ENCODE assay signal across 19 mouse cellular contexts in genomic region chr8:90513102-90513501, GRCm38 (mm10).
DNase-seq lines count a peak whose midpoint lies in the region; ATAC-seq and TF ChIP-seq lines count a peak whose summit lies in the region.
"Had no signal": no experiment of that assay in that cellular context is flagged by ENCODE, and none has a peak within 500 bp of the region (broad histone marks: within the 10 kb centered on the region; RNA-seq: fewer than 3 reads in every experiment).

No protein-coding gene starts in this region.

- ATAC-seq in hindbrain, embryonic 13.5 days (ENCODE audit: low FRiP score): peak; percentile 77
- no peak for ATAC-seq in hindbrain, embryonic 11.5 days (ENCODE audit: low FRiP score)
- ATAC-seq in midbrain, postnatal 0 days (ENCODE audit: low FRiP score): no peak
- ATAC-seq in hindbrain, embryonic 15.5 days (ENCODE audit: low FRiP score, low read depth): peak; percentile 69
- ATAC-seq in neural tube, embryonic 14.5 days (ENCODE audit: low read depth): peak; percentile 75
- no peak for ATAC-seq in kidney, embryonic 15.5 days (replicated peaks; ENCODE audit: low FRiP score)

- peaks cover 24% of the 10 kb centered on the region for H3K4me1 ChIP-seq in hindbrain, embryonic 13.5 days (replicated peaks)
- no peaks in the 10 kb centered on the region for H3K4me1 ChIP-seq in hindbrain, embryonic 11.5 days (replicated peaks; ENCODE audit: control insufficient read depth, insufficient read depth, low read length)
- no peaks in the 10 kb centered on the region; the same call in 1 of the 2 replicates for H3K4me1 ChIP-seq in midbrain, postnatal 0 days (ENCODE audit: insufficient read depth, low read length)
- H3K4me1 ChIP-seq in midbrain, embryonic 10.5 days: peaks cover 5% of the 10 kb centered on the region
- H3K4me1 ChIP-seq in hindbrain, embryonic 15.5 days (replicated peaks): peaks cover 18% of the 10 kb centered on the region
- H3K4me1 ChIP-seq in neural tube, embryonic 14.5 days (ENCODE audit: control insufficient read depth, insufficient read depth, low read length): peaks cover 14% of the 10 kb centered on the region
- H3K4me1 ChIP-seq in kidney, embryonic 15.5 days: no peaks in the 10 kb centered on the region
- H3K4me1 ChIP-seq: embryonic facial prominence, embryonic 15.5 days; megakaryocyte, embryonic 14.5 days; stomach, embryonic 15.5 days had no signal

- H3K4me2 ChIP-seq in hindbrain, embryonic 13.5 days: no peak overlapping the region
- no peak overlapping the region for H3K4me2 ChIP-seq in hindbrain, embryonic 11.5 days (replicated peaks; ENCODE audit: low read depth, low read length)
- no peak overlapping the region for H3K4me2 ChIP-seq in midbrain, postnatal 0 days (ENCODE audit: low read depth, low read length, poor library complexity, severe bottlenecking)
- peak overlapping the region; percentile 9; the same call in 1 of the 2 replicates for H3K4me2 ChIP-seq in hindbrain, embryonic 15.5 days
- H3K4me2 ChIP-seq in neural tube, embryonic 14.5 days (ENCODE audit: low read depth, low read length): no peak overlapping the region; the same call in 1 of the 2 replicates
- no peak overlapping the region for H3K4me2 ChIP-seq in kidney, embryonic 15.5 days
- H3K4me2 ChIP-seq: embryonic facial prominence, embryonic 15.5 days; heart, embryonic 11.5 days; liver, embryonic 11.5 days; stomach, embryonic 15.5 days had no signal

- H3K9ac ChIP-seq in hindbrain, embryonic 13.5 days: no peak overlapping the region
- no peak overlapping the region for H3K9ac ChIP-seq in hindbrain, embryonic 11.5 days (ENCODE audit: low read depth, low read length)
- H3K9ac ChIP-seq in midbrain, postnatal 0 days (replicated peaks; ENCODE audit: low read length, poor library complexity, severe bottlenecking): no peak overlapping the region
- no peak overlapping the region for H3K9ac ChIP-seq in hindbrain, embryonic 15.5 days
- H3K9ac ChIP-seq in neural tube, embryonic 14.5 days (replicated peaks; ENCODE audit: low read depth, low read length): no peak overlapping the region
- H3K9ac ChIP-seq in kidney, embryonic 15.5 days: no peak overlapping the region
- H3K9ac ChIP-seq: embryonic facial prominence, embryonic 15.5 days; stomach, embryonic 15.5 days had no signal

- no peak for TF ChIP-seq CTCF in midbrain, postnatal 0 days (IDR thresholded peaks at IDR 0.05)

- no peaks in the 10 kb centered on the region for H3K36me3 ChIP-seq in hindbrain, embryonic 13.5 days
- no peaks in the 10 kb centered on the region for H3K36me3 ChIP-seq in hindbrain, embryonic 11.5 days (ENCODE audit: control insufficient read depth, insufficient read depth, low read length)
- H3K36me3 ChIP-seq in midbrain, postnatal 0 days (ENCODE audit: insufficient read depth, low read length): no peaks in the 10 kb centered on the region
- no peaks in the 10 kb centered on the region for H3K36me3 ChIP-seq in midbrain, embryonic 10.5 days
- H3K36me3 ChIP-seq in hindbrain, embryonic 15.5 days: no peaks in the 10 kb centered on the region
- H3K36me3 ChIP-seq in neural tube, embryonic 14.5 days (ENCODE audit: control insufficient read depth, insufficient read depth, low read length): no peaks in the 10 kb centered on the region
- no peaks in the 10 kb centered on the region for H3K36me3 ChIP-seq in kidney, embryonic 15.5 days
- H3K36me3 ChIP-seq: embryonic facial prominence, embryonic 15.5 days; stomach, embryonic 15.5 days had no signal

- peak overlapping the region; percentile 69 for H3K27ac ChIP-seq in hindbrain, embryonic 13.5 days
- no peak overlapping the region for H3K27ac ChIP-seq in hindbrain, embryonic 11.5 days (ENCODE audit: low read depth, low read length)
- no peak overlapping the region for H3K27ac ChIP-seq in midbrain, postnatal 0 days (ENCODE audit: low read depth, low read length)
- no peak overlapping the region for H3K27ac ChIP-seq in midbrain, embryonic 10.5 days (replicated peaks)
- peak overlapping the region; percentile 19; the same call in 1 of the 2 replicates for H3K27ac ChIP-seq in hindbrain, embryonic 15.5 days (replicated peaks)
- H3K27ac ChIP-seq in neural tube, embryonic 14.5 days (ENCODE audit: low read depth, low read length): no peak overlapping the region
- H3K27ac ChIP-seq in kidney, embryonic 15.5 days: no peak overlapping the region
- H3K27ac ChIP-seq: embryonic facial prominence, embryonic 15.5 days; stomach, embryonic 15.5 days had no signal

- WGBS in hindbrain, embryonic 13.5 days: 43% methylated on average over 8 of the region's 8 CpGs
- WGBS in hindbrain, embryonic 11.5 days: 76% methylated on average over 8 of the region's 8 CpGs
- WGBS in midbrain, postnatal 0 days: 50% methylated on average over 8 of the region's 8 CpGs
- WGBS in midbrain, embryonic 10.5 days: 92% methylated on average over 8 of the region's 8 CpGs
- WGBS in hindbrain, embryonic 15.5 days: 39% methylated on average over 8 of the region's 8 CpGs
- WGBS in neural tube, embryonic 14.5 days: 33% methylated on average over 8 of the region's 8 CpGs
- 78% methylated on average over 8 of the region's 8 CpGs for WGBS in kidney, embryonic 15.5 days

- no peaks in the 10 kb centered on the region for H3K9me3 ChIP-seq in hindbrain, embryonic 13.5 days
- H3K9me3 ChIP-seq in hindbrain, embryonic 11.5 days (ENCODE audit: control insufficient read depth, low read length): no peaks in the 10 kb centered on the region
- H3K9me3 ChIP-seq in midbrain, postnatal 0 days (ENCODE audit: low read length): no peaks in the 10 kb centered on the region
- no peaks in the 10 kb centered on the region for H3K9me3 ChIP-seq in midbrain, embryonic 10.5 days (replicated peaks)
- no peaks in the 10 kb centered on the region for H3K9me3 ChIP-seq in hindbrain, embryonic 15.5 days
- no peaks in the 10 kb centered on the region for H3K9me3 ChIP-seq in neural tube, embryonic 14.5 days (ENCODE audit: control insufficient read depth, low read length)
- no peaks in the 10 kb centered on the region for H3K9me3 ChIP-seq in kidney, embryonic 15.5 days (replicated peaks)
- H3K9me3 ChIP-seq: embryonic facial prominence, embryonic 15.5 days; stomach, embryonic 15.5 days had no signal

- DNase-seq in hindbrain, embryonic 11.5 days (ENCODE audit: low spot score): no peak
- DNase-seq in midbrain, postnatal 0 days (ENCODE audit: low spot score): peak; percentile 68
- no peak for DNase-seq in midbrain, embryonic 10.5 days (ENCODE audit: low spot score)
- DNase-seq in lung, postnatal 4 days: no peak
- DNase-seq: heart, postnatal 10 days; kidney, adult 18-20 months; kidney, postnatal 14 days; lung, adult 18-20 months; lung, postnatal 14 days; thymus, adult 2 months had no signal

- H3K27me3 ChIP-seq in hindbrain, embryonic 13.5 days: no peaks in the 10 kb centered on the region
- no peaks in the 10 kb centered on the region for H3K27me3 ChIP-seq in hindbrain, embryonic 11.5 days (ENCODE audit: control insufficient read depth, insufficient read depth, low read length)
- no peaks in the 10 kb centered on the region for H3K27me3 ChIP-seq in midbrain, postnatal 0 days (ENCODE audit: insufficient read depth, low read length)
- H3K27me3 ChIP-seq in midbrain, embryonic 10.5 days (ENCODE audit: low read depth, poor library complexity, severe bottlenecking): no peaks in the 10 kb centered on the region
- no peaks in the 10 kb centered on the region; the same call in 1 of the 2 replicates for H3K27me3 ChIP-seq in hindbrain, embryonic 15.5 days
- H3K27me3 ChIP-seq in neural tube, embryonic 14.5 days (ENCODE audit: control insufficient read depth, insufficient read depth, low read length): no peaks in the 10 kb centered on the region
- H3K27me3 ChIP-seq in kidney, embryonic 15.5 days: no peaks in the 10 kb centered on the region
- H3K27me3 ChIP-seq: megakaryocyte, embryonic 14.5 days; stomach, embryonic 15.5 days had no signal

- no peak overlapping the region for H3K4me3 ChIP-seq in hindbrain, embryonic 13.5 days
- no peak overlapping the region for H3K4me3 ChIP-seq in hindbrain, embryonic 11.5 days (ENCODE audit: low read depth, low read length)
- no peak overlapping the region for H3K4me3 ChIP-seq in midbrain, postnatal 0 days (ENCODE audit: low read depth, low read length)
- H3K4me3 ChIP-seq in midbrain, embryonic 10.5 days: no peak overlapping the region
- H3K4me3 ChIP-seq in hindbrain, embryonic 15.5 days: no peak overlapping the region
- no peak overlapping the region for H3K4me3 ChIP-seq in neural tube, embryonic 14.5 days (ENCODE audit: low read depth, low read length)
- no peak overlapping the region for H3K4me3 ChIP-seq in kidney, embryonic 15.5 days (replicated peaks)
- H3K4me3 ChIP-seq: embryonic facial prominence, embryonic 15.5 days; megakaryocyte, embryonic 14.5 days; stomach, embryonic 15.5 days had no signal

Comparison
In these comparisons a context has a peak if more than half of its experiments do, and no peak if none do; other contexts are left out.
1. ATAC-seq: peak in hindbrain, embryonic 13.5 days (single experiment), hindbrain, embryonic 15.5 days (single experiment) and neural tube, embryonic 14.5 days (single experiment); none in hindbrain, embryonic 11.5 days (single experiment), midbrain, postnatal 0 days (single experiment) and kidney, embryonic 15.5 days (single experiment).
2. H3K27ac ChIP-seq: peak in hindbrain, embryonic 13.5 days (single experiment) and hindbrain, embryonic 15.5 days (single experiment); none in hindbrain, embryonic 11.5 days (single experiment), midbrain, postnatal 0 days (single experiment), midbrain, embryonic 10.5 days (single experiment), neural tube, embryonic 14.5 days (single experiment) and kidney, embryonic 15.5 days (single experiment).